Mouse (Mus musculus): Measurements from ENCODE around the gene Cacna1a.
"Not testable (repeated sequence)": the region's sequence is repeated elsewhere in the genome, so short reads cannot be mapped to it uniquely, and the experiment has no call there.

Cacna1a gene

DNA sequence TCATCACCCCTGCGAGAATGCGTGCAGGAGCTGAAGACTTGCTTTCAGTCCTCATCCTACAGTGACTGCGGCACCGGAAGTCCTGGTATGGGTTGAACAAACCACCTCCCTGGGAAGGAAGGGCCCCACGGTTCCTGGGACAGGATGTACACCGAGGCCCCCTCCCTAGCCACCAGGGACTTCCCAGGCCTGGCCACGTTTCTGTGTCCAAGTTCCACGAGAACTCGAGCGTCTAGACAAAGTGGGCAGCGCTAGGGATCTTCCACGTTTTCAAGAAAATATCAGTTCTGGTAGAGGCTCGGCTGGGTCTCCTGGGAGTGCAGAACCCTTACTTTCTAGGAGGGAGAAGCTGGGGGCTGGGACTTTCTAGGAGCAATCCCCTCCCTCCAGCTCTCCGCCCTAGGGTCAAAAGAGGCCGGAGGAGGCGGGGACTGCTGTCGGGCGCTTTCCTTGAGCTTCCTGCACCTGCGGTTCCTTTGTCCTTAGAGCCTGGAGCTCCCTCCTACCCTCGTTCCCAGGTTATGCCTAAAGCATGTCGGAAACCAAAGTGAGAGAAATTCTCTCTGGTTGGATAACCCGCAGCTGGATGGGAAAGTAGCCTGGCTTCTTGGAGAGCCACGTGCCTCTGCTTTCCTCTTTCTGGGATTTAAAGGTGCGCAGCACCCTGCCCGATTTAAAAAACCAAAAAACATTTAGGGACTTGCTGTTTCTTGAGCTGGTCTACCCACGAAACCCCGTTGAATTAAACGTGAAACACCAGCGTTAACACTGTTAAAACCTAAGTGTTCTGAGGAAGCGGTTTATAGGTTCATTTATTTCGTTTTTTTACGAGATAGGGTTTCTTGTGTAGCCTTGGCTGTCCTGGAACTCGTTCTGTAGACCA lies 271.9 kb downstream of the Cacna1a start:
- DNase-seq (ENCODE audit: low read depth, low spot score), result peak; percentile 82

DNA sequence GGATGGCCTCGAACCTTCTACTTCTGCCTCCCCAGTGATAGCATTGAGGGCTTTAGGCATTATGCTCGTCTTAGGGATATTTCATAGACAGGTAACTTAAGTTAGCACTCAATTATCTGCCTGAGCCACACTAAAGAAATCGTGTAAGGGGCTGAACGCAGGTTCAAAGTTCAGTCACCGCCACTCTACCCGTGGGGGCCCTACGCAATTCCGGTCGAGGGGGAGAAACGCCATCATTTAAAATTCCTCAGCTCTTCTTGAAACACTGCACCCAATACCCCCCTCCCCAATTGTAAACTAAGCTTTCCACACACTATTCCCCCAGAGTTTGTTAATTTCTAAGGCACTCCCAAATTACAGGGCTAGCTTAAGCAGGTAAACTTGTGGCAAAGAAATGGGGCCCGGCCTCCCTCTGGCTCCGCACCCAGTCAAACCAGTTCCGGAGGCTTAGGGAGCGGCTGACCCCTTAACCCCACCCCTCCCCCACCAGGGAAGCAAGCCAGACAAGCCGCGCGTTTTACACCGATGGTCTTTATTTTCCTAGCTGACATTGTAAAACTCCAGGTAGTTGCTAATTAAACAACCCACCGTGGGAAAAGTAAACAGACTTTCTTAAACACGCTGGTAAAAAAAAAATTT lies 272.7 kb downstream of the Cacna1a start:
- peak; percentile 78 for DNase-seq (ENCODE audit: low read depth, low spot score)

DNA sequence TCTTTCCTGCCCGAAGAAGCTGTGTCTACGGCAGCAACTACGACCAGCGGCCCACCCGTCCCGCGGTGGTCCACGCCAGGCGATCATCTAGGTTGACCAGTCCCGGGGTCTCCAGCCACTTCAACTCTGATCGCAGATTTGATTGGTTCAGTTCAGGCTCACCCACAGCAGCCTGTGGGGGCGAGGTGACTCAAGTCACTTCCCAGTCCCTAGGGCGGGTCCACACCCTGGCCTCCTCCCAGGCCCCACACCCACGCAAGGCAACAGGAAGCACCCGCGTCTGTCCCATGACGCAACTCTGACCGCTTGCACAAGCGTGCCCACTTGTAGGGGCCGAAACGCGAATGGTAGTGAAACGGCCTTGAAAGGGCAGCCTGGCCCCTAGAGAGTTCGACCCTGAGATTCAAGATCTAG lies 273.2 kb downstream of the Cacna1a start:
- peak; percentile 70 for DNase-seq (ENCODE audit: low read depth, low spot score)

DNA sequence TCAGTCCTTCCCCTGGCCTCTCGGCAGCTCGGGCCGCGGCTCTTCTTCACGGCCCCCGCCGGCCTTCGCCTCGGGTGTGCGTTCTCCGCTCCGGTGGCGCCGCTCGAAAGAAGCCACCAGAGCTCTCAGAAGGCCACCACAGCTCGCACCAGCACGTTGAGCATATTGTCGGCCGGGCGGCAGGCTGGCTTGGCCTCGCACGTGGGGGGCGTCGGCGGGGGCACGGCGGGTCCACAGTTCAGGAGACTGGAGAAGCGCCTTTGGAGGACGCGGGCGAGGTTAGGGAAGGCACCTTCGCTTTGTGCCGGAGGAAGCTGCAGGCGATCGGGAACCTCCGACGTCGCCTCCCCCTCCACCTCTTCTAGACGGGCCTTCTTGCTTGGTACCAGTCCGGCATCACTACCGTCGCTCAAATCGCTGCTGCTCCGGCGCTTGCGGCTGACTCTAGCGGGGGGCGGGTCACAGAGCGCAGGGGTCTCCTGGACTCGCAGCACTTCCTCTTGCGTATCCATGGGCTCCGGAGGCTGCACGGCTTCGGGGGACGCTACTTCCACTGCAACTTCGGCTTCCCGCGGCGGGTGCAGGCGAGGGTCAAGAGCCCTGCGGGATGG lies 273.8 kb downstream of the Cacna1a start:
- DNase-seq (ENCODE audit: low read depth, low spot score), result no peak

DNA sequence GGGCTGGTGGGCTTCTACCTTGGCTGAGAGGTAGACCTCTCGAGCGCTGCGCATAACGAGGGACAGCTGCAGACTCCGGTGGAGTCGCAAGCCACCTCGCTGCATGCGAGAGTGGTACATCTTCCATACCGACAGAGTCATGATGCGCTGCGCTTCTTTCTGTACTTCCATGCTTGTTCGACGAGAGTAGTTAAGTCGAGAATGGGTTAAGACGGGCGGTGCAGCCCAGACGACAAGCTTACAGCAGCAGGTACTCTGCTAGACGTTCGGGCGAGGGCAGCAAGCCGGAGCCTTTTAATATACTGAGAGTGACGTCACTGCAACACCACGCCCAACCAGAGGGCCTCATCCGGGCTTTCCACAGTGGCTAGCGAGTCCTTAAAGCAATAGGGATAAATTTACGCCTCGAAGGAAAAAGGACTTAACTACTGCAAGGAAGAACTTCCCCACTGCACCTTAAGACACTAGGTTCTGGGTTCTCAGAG lies 274.4 kb downstream of the Cacna1a start, which contains the start of gene Ier2:
Ier2 (minus strand) TSS at position 272 of the 485 bp plus-strand sequence.
- peak; percentile 95 for DNase-seq (ENCODE audit: low read depth, low spot score)

DNA sequence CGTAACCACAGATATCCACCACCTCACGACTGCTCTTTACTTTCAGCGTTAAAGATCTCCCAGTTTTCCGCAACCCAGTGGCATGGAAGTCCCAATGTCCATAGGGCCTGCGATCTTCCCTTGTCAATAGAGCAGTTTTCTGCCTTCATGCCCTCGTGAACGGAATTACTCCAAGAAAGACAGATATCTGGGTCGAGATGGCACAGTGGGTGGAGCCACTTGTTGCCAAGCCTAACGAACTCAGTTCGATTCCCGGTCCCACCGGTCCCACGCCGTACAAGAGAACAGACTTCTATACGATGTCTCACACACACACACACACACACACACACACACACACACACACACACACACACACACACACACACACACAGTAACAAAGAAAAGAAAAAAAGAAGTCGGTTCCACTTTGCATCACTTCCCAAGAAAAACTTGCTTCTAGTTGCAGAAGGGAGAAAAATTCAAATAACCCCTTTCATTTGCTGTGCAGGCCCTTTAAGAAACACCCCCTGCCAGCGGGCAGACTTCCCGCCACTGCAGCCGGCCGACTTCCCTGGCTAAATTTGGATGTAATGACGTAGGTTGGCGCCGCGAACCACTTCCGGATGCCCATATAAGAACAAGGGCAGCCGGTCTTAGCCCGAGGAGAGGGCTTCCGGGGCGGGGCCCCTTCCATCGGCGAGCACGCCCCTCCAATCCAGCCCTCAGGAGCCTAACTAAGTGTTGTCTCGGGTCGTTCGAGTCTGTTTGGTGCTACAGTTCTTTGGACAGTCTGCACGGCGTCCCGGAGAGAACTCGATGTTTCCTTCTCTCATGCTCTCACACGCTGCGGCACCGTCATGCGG lies 275.5 kb downstream of the Cacna1a start:
- peak; percentile 98 for DNase-seq (ENCODE audit: low read depth, low spot score)

DNA sequence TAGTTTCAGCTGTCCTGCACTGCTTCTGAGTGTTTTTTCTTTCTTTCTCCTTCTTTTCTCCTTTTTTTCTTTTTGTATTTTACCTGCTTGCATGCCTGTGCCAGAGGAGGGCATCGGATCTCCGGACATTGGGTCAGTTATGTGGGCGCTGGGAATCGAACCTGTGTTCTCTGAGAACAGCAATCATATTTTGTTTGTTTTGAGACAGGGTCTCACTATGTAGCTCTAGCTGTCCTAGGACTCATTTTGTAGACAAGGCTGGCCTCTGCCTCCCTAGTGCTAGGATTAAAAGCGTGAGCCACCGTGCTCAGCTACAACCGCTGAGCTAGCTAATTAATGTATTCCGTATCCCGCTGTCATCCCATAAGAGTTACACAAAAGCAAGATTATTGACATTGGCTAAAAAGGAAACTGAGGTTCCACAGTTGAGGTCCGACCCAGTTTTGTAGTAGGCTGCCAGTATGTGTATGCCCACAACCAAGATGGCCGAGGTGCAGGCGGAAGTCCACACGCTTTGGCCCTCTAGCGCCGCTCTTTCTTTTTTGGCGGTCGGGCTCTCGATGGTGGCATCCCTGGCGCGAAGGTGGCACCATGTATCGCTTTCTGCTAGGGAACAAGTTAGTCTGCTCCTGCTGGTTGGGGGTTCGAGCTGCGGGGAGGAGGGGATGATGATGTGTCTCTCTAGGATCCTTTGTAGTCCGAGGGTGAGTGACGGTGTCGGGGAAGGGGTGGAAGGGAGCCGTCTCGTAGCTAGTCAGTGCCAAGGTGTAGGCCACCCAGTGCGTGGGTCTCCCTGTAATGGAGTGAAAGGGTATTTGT lies 276.5 kb downstream of the Cacna1a start:
- DNase-seq (ENCODE audit: low read depth, low spot score), result peak; percentile 69

DNA sequence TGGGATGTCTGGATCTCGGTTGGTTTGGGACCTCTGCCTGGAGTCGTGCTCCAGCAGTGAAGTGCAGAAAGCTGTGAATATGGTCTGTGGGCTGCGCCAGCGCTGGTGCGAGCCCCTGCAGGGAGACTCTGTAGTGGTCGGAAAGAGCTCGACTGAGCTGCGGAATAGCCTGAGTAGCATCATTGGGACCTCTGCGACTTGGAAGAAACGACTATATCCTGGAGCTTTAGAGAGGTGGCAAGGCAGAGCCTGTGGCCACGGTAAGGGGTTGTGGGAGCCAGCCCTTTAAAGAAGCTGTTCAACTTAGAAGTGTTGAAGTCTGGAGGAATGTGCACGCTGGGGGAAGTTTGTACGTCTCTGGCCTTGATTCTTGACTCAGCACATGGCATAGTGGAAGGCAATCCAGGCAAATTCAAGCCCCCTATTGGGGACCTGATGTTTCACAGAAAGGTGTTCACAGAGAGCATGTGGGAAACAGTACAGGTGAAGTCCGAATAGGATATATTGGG lies 277.2 kb downstream of the Cacna1a start:
- no peak for DNase-seq (ENCODE audit: low read depth, low spot score)

DNA sequence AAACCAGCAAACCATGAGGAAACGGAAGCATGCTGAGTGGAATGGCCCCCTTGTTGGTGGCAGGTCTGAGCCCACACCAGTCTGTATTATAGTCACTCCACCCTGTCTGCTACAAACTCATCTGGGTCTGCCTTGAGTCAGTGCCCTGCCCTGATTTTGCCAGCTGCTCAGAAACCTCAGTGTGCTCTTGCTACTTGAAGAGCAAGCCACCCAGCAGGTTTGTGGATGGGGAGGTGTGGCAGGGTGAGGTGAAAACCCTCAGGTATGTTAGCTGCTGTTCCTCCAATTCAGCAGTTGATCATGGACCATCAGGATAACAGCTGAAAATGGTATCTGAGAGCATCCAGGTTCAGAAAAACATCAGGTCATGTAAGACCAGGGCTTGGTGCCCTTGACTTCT lies 279.8 kb downstream of the Cacna1a start:
- DNase-seq (ENCODE audit: low read depth, low spot score), result no peak

DNA sequence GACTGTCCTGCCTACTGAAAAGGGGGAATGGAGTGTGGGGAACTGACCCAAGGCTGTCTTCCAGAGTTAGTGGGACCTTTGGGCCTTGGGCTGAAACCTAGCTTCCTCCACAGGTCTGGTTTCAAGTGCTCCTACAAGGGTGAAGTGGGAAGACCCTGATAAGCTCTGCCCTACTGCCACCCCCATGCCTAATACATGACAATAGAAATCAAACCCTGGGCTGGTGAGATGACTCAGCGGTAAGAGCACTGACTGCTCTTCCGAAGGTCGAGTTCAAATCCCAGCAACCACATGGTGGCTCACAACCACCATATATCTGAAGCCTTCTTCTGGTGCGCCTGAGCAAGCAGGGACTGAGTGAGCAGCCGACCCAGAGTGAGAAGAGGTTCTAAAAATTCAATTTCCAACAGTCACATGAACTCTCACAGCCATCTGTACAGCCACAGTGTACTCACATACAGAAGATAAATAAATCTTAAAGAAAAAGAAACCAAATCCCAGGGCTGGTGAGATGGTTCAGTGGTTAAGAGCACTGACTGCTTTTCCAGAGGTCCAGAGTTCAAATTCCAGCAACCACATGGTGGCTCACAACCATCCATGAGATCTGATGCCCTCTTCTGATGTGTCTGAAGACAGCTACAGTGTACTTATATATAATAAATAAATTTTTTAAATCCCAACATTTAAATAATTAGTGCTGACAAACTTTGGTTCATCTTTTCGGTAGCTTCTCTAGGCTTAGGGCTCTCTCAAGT lies 280.7 kb downstream of the Cacna1a start:
- no peak for DNase-seq (ENCODE audit: low read depth, low spot score)

DNA sequence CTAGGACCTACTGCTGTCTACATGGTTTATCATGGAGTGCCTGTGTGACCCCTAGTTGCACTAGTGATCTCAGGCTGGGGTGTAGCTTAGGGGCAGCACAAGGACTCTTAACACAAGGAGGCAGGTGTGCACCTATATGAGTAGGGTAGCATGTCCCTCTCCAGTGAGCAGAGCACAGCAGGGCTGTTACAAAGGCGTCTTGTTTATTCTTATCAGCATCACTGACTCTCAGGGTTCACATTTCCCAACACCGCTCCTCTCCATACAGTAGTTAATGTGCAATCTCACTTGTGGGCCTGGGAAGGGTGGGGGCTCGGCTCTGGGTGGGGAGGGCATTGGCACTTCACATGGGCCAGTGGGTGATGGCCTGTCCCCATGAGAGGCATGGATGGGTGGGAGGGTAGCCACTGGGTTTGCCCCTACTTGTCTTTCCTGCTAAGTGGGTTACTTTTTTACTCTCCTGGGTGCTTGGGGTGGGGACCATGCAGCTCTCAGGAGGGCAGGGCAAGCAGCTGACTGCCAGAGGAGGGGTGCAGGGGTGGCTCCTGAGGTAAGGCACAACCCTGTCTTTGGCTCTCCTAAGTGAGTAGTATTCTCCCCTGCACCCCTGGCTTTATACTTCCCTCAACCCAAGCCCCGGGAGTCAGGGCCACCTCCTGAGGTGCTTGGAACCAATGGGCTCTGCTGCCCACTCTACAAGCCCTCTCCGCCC lies 282.2 kb downstream of the Cacna1a start:
- DNase-seq (ENCODE audit: low read depth, low spot score), result not testable (repeated sequence)

DNA sequence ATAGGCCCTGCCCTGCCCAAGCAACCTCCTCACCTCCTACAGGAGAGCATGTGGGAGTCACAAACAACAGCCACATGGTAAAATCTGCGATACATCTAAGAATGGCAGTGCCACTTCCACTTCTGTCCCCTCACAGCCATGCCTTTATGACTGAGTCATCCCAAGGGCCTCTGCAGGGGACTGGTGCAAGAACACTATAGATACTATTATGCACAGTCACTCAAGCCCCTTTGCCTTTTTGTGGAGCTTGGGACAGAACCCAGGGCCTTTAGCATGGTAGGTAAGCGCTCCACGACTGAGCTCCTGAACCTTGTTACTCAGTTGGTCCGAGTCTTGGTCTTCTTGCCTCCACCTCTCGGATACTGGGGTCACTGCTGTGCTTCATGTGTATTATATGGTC lies 289.1 kb downstream of the Cacna1a start:
- DNase-seq (ENCODE audit: low read depth, low spot score), result no peak

DNA sequence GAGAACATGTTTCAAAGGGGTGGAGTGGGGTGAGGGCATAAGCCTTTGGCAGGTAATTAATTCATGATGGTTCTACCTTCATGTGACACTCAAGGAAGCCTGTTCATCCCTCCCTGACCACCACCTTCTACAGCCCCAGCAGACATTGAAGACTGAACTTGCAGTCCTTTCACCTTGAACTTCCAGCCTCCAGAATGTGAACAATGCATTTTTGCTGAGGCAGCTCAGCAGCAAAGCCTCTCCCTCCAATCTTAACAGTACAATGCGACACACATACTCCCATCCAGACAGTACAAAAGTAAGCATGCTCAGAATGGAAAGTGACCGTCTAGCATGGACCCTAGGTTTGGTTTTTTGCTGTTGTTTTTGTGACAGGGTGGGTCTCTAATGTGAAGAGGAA lies 293.2 kb downstream of the Cacna1a start:
- DNase-seq (ENCODE audit: low read depth, low spot score), result no peak

DNA sequence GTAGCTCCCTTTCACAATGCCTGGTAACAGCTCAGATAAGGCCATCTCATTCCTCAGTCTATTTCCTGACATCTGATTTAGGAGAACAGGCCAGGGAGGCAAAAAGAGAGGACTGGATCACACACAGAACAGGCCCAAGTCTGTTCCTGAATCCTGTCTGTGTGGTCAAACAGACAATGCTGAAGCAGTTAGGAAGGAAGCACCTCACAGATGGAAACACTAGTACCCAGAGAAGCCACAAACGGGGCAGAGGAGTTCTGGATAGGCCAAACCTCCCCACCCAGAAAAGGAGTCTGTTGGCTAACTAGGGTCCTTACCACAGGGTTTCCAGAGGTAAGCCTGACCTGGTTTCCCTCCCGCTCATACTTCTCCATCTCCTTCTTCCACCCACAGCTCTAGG lies 294.0 kb downstream of the Cacna1a start:
- no peak for DNase-seq (ENCODE audit: low read depth, low spot score)

DNA sequence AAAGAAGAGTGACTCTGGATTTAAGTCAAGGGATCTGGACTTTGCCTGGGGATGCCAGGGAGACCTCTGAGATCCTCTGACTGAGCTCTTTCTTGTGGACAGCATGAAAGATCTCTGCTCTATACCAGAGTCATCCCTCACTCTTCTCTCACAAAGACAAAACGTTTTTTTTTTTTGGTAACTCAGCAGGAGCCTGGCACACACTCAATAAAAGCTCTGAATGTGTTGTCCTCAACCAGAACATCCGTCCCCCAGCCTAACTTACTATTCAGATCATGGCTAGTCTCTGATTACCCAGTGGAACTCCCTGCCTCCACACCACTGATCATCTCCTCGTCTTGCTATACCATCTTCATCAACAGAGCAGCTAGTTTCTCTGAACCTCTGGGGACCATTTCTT lies 296.3 kb downstream of the Cacna1a start:
- no peak for DNase-seq (ENCODE audit: low read depth, low spot score)

DNA sequence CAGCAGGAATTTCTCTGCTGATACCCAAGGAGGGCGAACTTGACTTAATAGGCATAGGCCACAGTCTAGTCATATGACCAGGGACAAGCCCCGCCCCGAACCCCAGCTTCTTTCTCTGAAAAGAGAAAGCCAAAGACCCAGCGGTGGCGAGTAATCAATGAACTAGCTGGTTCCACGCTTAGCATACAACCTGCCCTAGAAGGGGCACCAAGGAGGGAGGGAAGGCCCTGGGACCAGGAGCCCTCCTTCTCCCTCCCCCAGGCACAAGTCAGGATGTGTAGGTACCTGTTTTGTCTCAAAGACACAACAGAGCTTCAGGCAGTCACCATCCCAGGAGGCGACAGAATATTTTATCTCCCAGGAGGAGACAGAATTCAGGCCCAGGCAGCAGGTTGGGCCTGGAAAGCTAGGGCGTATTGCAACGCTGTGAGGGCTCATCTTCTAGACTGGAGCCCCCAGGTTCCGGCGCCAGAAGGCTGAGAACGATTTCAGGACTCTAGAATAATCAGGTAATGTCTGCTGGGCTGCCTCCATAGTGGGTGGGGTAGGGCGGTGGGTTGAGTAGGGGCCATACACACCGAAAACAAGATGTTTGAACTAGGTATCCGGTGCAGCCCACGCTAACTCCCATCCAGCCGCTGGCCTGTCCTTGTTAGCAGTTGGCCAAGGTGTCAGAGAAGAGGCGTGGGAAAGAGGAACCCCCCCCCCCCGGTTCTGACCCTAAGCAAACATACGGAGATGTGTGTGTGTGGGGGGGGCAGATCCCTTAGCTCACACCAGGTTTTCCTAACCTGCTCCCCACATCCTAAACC lies 298.2 kb downstream of the Cacna1a start, which contains the start of gene Trmt1:
Trmt1 (plus strand) TSS at position 117 of the 812 bp plus-strand sequence.
- peak; percentile 23 for DNase-seq (ENCODE audit: low read depth, low spot score)

DNA sequence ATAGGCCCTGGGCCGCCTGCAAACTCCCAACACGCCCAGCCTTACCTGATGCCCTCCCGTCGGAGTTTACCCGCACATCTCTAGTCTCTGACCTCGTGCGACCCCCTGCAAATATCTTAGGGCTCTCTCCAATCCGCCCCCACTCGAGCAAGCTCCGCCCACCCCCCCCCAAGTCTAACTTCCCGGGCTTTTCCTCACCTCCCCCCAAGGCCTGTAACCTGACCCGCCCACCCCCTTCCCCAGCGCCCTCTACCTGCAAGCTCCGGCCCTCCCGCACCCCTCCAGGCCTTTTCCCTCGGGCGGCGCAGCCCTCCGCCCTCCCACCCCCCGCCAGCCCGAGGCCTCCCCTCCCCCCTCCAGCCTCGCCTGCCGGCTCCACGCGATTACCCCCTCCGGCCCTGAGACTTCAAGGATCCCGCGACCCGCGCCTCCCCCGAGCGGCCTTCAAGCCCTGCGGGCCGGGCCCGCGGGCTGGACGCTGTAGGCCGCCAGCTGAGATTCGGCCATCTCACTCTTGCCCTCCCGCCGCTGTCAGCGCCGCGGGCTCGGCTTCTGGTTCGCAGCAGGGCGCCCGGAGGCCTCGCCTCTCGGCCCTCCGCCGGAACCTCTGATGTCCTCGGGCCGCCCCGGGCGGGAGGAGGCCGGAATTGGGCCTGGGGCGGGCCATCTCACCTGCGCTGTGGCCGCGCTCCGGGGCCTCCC lies 298.9 kb downstream of the Cacna1a start:
- DNase-seq (ENCODE audit: low read depth, low spot score), result peak; percentile 63

Measured in mesoderm, embryonic 11.5 days (tissue).